Mouse (Mus musculus) testis, adult 2 months (tissue): ENCODE measurements around the gene Gm5346.
"Not testable (repeated sequence)": the region's sequence is repeated elsewhere in the genome, so short reads cannot be mapped to it uniquely, and the experiment has no call there.

Experiments
- CTCF ChIP-seq: fragments of 200-500 bp; IDR thresholded peaks from 2 replicates; pipeline ENCODE4 v1.5.1; 2012; ENCODE audit warnings: low read depth, mild to moderate bottlenecking, inconsistent platforms, low read length, moderate library complexity; ENCODE audit not compliant: control insufficient read depth, insufficient read depth, insufficient replicate concordance
- POLR2A ChIP-seq: fragments of 200-500 bp; IDR thresholded peaks from 2 replicates; pipeline ENCODE4 v1.6.1; 2012; ENCODE audit warnings: low read depth, mild to moderate bottlenecking, inconsistent platforms, low read length, moderate library complexity; ENCODE audit not compliant: control insufficient read depth

- TF ChIP-seq POLR2A, CTCF: not testable (repeated sequence)
These were observed 23.4 kb downstream of the Gm5346 start for GRCm38 (mm10) chr8:43603657-43604056.
